Mouse (Mus musculus) megakaryocyte, embryonic 14.5 days (primary cell): ENCODE results near the gene Brinp2. TPM values are rescaled to one million over a fixed set of nuclear protein-coding genes. Genes with fewer than 3 reads are reported as not detected.

Experiments used
- H3K27me3 ChIP-seq: replicated peaks from 2 replicates; pipeline ENCODE3; 2012; ENCODE audit warnings: inconsistent platforms
- H3K36me3 ChIP-seq: replicated peaks from 2 replicates; pipeline ENCODE3; 2012; ENCODE audit warnings: low read length, inconsistent platforms, mixed read lengths
- H3K4me1 ChIP-seq: 2 replicates; pipeline ENCODE4 v1.6.1; 2012; ENCODE audit warnings: inconsistent platforms
- H3K4me3 ChIP-seq: replicated peaks from 2 replicates; pipeline ENCODE3; 2012; ENCODE audit warnings: moderate library complexity, mild to moderate bottlenecking, inconsistent platforms
- H3K9me3 ChIP-seq: 2 replicates; pipeline ENCODE4 v1.6.1; 2012; ENCODE audit warnings: inconsistent platforms
- FLI1 ChIP-seq: IDR thresholded peaks from 2 replicates; pipeline ENCODE4 v1.6.1; 2012; ENCODE audit warnings: low read length, inconsistent platforms, mixed read lengths
- GATA1 ChIP-seq: IDR thresholded peaks from 3 replicates; pipeline ENCODE4 v1.6.1; 2012; ENCODE audit warnings: mixed read lengths, low read length, inconsistent platforms, borderline replicate concordance
- polyA plus RNA-seq: library from polyadenylated mRNA; stranded (reverse); fragments of >175 nt; gene quantifications from 2 replicates; pipeline ENCODE4 v1.2.3, GENCODE M21; 2012; ENCODE audit warnings: low replicate concordance; ENCODE audit not compliant: insufficient read depth

The Brinp2 gene
- polyA plus RNA-seq, 1 experiment, result not detected

DNA sequence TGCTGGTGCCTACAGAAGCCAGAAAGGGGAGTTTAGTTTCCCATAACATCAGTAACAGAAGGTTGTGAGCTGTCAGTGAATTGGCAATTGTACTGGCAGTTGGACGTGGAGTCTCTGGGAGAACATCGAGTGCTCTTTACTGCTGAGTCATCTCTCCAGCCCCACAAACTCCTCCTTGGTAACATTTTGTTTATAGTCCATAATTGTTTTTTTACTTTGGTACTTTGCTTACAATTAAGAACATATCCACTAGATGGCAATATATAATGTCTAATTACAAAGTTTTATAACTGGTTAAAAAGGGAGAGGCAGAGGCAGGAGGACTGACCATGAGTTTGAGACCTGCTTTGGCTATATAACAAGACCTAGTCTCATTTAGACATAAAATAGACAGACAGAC lies 148.5 kb downstream of the Brinp2 start:
- TF ChIP-seq GATA1 (no peak), FLI1 (no peak)
- Histone ChIP-seq H3K4me3 (no peak overlapping the region), H3K9me3 (no peaks in the 10 kb centered on the region), H3K4me1 (no peaks in the 10 kb centered on the region), H3K27me3 (no peaks in the 10 kb centered on the region), H3K36me3 (no peaks in the 10 kb centered on the region)

DNA sequence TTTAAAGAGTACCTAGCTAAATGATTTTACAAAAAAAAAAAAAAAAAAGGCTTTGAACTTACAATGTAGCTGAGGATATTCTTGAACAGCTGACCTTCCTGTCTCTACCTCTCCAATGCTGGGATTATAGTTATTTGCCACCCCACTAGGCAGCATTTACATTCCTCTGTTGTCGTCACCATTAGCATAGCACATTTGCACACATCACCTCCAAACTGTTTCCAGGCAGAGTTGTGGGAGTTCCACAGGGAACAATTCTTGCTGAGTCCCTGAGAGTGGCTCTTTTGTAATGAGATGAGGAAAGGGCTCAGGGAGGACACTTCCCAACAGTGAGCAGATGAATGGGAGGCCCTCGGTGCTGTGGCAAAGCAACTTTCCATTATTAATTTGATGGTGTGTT lies 153.2 kb downstream of the Brinp2 start:
- TF ChIP-seq FLI1, result no peak
- TF ChIP-seq GATA1, result no peak
- no peaks in the 10 kb centered on the region for H3K36me3 ChIP-seq
- no peaks in the 10 kb centered on the region for H3K27me3 ChIP-seq
- no peaks in the 10 kb centered on the region for H3K4me1 ChIP-seq
- peaks cover 11% of the 10 kb centered on the region for H3K9me3 ChIP-seq
- H3K4me3 ChIP-seq, result no peak overlapping the region

Other genes with a start within 250 kb of the Brinp2 start
- not detected in 2 replicates for gene Astn1, start 5.9 kb upstream of the Brinp2 start, polyA plus RNA-seq